Mouse (Mus musculus): ENCODE measurements around the gene Gm17387.
A peak's percentile ranks its signal among the peaks of the same experiment; 100 is the strongest.
"Not testable (repeated sequence)": the region's sequence is repeated elsewhere in the genome, so short reads cannot be mapped to it uniquely, and the experiment has no call there.

Gm17387 gene

DNA sequence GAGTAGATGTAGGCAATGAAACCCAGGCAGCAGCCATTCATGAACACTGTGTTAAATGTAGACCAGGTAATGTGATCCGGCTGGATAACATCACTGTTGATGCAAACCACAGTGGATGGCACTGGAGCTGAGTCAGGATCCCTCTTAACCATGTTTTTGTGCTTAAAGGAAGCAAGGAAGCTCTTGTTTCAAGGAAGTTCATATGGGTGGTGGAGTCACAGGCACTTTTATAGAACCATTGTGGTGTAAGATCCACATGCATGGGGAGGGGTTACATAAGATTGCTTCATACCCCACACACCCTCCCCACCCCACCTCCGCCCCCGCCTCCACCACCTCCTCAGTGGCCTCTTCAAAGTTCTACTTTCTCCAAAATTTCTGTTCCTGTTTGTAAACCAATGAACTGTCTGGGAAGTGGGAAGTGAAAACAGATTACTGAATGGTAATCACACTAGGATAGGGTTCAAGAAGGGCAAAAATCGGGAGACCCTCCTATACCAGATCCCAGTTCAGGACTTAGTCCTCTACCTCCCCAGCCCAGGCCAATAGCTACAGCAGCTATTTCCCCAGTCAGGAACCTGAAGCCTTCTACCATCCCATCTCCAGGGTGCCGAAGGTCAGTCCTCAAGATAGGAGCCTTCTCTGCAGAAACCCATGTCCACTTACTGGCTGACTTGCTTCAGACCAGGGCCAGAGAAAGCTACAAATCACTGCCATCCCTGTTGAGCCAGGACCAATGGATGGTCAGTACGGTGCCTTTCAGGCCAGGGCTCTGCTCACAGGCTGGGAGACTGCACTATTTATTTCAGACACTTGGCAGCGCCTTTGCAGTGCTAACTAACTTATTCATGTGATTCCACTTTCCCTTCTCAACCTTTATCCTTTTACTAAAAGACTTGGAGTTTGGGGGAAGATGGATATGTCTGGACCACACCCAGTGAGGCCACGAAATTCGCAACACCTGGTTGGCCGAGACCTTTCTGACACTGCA lies 11.9 kb upstream of the Gm17387 start:
- no peak for DNase-seq

DNA sequence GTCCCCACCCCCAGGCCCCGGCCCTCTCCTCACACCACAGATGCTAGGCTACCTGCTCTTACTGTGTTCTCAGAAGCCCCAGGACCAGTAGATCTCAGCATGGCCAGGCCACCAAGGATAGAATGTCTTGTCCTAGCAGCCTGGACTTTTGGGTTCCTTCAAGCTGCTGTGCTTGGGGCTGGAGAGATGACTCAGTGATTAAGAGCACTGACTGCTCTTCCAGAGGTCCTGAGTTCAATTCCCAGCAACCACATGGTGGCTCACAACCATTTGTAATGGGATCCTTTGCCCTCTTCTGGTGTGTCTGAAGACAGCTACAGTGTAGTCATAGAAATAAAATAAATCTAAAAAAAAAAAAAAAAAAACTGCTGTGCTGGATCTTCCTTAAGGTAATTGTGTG lies 11.1 kb upstream of the Gm17387 start, which contains the start of gene Ifitm6:
Ifitm6 (minus strand) TSS at position 101 of the 400 bp plus-strand sequence.
- not testable (repeated sequence) for DNase-seq

DNA sequence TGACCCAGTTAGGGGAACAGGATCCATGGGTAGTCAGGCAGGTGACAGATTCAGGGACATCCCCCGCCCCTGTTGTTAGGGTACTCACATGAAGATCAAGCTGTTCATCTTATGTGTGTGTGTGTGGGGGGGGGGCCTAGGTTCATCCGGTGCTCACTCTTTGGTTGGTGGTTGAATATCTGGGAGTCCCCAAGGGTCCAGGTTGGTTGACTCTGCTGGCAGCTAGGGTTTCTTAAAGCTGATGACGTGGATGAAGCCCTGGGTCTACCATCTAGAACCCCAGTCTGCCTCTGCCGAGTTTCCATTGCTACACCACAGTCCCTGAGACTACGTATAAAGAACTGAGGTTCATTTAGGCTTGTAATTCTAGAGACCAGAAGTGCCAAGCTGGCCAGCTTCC lies 9.9 kb upstream of the Gm17387 start:
- no peak for DNase-seq

DNA sequence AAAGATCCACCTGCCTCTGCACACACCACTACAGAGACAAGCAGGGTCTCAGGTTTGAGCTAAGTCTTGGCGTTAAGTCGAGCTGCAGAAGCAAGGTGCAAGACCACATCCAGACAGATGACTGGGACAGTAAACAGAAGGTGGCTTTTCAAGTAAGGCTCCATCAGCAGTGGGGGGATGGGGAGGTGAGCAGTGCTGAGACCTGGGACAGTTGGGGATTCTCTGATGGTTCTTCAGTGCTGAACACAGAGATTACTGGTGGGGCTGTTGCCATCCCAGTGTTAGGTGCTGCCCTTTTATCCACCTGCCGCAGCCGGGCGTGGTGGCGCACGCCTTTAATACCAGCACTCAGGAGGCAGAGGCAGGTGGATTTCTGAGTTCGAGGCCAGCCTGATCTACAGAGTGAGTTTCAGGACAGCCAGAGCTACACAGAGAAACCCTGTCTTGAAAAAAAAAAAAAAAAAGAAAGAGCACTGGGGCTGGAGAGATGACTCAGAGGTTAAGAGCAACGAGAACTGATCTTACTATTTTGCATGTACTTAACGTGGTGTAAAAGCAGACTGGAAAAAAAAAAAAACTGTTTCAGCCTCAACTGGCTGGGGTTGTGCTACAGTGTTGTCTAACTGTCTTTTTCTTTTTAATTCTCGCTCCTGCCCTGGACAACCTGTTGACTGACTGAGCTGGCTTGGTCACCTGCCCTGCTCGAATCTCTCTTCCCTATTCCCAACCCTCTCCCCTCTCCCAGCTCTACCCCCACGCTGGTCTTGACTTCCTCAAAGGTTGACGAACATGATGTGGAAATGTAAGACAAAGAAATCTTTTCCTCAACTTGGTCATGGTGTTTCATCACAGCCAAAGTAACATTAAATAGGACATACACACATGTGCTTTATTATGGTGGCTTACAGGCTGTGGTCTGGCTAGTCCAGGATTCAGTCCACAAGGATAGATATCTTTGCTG lies 7.2 kb upstream of the Gm17387 start:
- DNase-seq, result no peak

DNA sequence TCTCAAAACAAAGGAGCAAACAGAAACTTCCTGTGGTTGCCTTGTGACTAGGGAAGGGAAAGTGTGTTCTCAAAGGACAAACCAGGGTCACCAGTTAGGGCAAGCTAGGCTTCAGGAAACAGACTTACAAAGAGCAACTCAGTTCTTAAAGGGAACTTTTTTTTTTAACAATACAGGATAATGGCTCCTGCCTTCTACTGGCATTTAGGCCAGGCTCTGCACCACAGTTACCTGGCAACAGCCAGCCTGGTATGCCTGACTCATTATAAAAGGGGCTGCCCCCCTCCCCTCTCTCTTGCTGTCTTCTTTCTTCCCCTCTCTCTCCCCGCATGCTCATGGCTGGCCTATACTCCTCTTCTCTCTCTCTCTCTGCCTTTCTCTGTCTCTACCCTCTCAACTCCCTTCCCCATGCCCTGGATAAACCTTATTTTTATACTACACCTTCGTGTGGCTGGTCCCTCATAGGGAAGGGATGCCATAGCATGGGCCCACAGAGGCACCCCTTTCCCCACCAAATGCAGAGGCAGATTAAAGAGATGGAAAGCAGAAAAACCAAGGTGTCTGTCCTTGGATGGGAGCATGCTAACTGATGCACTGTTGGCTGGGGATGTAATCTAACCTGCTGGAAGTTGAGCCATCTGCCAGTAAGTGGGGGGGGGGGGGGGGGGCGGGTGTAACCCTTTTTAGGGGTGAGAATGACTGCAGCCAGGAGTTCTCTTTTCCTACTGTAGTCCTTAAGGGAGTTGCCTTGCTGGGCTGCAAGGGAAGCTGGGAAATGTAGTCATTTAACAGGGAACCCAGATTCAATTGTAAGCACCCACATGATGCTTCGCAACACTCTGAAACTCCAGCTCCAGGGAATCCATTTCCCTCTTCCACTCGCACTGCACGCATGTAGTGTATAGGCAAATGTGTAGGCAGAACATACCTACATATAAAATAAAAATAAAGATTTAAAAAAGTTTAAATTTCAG lies 3.8 kb upstream of the Gm17387 start:
- DNase-seq, result peak; percentile 17

DNA sequence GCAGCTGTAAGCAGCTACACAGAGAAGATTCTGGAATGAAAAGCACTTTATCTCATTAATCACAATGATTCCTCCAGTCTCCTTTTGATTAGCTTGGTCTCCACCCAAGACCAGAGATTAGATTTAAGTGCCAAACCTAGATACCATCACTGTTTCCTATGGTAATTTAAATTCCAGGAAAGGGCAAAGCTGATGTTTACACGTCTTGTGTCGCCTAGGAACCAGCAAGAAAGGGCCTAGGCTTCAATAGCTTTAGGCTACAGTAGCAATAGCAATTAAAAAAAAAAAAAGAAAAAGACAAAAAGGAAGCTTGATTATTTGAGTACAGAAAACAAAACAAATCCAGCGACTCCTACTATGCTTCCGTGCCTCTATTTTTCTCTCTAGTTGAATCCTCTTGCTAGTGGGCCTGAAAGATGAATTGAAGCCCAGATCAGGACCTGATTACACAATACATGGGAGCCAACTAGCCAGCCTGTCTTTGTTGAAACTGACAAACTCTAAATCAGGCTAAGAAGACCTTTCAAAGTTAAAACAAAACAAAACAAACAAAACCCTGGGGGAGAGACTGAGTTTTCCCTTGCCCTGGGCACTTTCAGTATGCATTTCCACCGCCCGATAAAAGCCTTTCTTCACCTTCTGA lies 2.7 kb upstream of the Gm17387 start:
- no peak for DNase-seq

DNA sequence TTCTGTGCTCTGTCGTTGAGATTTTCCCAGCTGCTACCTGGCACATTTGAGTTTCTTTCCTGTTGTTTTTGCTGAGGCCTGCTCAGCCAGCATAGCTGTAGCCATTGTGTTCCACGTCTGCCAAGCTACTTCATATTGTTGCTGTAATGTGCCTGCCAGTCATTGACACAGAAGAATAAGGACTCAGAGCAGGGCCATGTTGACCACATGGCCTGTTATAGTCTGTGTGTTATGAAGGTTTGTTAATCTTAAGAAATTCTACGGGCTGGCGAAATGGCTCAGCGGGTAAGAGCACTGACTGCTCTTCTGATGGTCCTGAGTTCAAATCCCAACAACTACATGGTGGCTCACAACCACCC lies 2.2 kb upstream of the Gm17387 start:
- no peak for DNase-seq

DNA sequence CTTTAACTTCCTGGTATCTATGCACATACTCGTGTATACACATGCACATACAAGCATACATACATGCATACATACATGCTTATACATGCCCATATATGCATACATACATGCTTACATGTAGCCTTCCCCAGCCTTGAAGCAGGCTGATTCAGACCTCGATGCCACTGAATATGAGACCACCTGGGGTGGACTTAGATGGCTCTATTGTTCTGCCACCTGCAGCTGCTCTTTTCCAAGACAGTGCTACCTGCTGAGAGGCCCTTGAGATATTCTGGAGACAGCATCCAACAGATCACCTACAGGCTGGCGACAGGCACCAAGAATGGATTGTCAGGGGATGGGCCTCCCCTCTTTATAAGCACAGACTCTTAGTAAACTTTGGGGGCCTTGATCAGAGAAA lies 1.5 kb downstream of the Gm17387 start:
- DNase-seq, result no peak

DNA sequence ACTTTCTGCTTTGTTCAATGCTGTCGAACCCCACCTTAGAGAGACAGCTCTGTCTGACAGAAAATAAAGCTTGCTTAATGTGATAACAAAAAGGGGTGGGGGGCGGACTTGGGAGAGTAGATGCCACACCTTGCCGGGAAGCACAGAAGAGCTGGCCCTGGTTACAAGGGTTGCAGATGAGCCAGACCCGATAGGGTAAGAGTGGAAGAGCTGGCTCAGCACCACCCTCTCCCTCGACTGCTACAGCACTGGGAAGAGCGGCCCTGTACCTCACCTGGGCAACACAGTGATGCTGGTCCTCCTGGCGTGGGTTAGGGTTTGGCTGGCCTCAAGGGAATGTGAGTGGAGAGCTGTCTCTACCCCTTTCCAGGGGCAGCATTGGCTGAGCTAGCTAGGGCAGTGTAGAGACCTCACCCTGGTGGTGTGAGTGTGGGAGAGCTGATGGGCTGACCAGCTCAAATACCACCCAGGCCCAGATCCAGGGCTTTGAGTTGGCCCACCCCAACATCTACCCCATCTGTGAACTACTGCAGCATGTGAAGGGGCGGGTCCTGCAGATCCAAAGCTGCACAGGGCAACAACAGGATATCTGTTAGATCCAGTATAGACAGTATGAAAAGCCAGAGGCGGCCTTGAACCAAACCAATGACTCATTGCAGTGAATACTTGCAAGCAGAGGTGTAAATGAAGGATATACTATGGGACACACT lies 3.7 kb downstream of the Gm17387 start:
- DNase-seq, result no peak

DNA sequence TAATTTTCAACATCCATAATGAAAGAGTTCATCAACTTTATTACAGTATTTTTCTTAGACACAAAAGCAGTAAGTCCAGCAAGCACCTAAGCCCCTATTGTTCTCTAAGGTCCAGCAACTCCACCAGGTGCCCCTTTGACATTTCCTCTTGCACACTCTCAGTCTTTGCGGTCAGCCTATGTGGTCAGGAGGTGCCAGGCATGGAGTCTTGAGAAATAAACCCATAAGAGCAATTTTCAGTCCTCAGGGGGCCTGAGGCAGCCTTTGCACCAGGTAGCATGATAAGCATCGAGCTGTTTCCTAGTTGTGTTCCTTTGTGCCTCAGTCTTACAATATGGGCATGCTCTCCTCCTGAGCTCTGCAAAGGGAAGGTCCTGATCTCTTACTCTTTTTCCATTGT lies 7.7 kb downstream of the Gm17387 start:
- not testable (repeated sequence) for DNase-seq

DNA sequence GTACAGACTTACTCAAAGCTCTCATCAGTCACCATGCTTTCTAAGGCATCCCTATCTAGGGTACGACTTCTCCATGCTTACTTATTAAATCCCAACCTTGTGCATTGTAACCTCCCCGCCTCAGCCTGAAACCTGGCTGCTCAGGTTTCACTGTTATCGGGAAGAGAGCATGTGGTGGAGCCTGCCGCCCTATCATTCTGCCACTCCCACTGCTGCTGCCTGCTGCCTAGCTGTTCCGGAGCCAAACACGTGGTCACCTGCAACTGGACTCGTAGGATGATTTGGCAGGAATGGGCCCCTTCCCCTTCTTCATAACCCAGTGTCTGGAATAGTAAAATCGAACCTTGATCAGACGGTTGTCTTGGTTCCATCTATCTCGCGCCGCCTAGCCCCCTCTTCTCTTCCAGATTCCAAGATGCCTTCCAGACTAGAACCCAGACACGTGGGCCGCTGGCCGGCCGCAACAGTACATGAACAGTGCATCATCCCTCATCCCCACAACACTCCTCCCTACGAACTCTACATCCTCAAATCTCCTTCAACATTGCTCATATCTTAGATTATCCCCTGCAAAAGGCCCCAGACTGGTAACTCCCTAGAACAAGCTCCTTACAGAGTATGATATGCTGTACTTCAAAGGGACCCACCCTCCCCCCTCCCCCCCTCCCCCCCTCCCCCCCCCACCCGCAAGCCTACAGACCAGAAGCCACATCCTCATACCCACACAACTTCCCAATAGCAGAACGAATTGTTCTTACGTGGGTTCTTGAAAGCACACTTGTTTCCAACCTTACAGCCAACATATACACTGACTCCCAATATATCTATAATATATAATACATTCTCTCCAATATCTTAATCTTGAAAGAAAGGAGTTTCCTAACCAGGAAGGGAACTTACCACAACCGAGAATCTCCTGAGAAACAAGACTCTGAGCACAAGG lies 9.4 kb downstream of the Gm17387 start:
- DNase-seq, result no peak

DNA sequence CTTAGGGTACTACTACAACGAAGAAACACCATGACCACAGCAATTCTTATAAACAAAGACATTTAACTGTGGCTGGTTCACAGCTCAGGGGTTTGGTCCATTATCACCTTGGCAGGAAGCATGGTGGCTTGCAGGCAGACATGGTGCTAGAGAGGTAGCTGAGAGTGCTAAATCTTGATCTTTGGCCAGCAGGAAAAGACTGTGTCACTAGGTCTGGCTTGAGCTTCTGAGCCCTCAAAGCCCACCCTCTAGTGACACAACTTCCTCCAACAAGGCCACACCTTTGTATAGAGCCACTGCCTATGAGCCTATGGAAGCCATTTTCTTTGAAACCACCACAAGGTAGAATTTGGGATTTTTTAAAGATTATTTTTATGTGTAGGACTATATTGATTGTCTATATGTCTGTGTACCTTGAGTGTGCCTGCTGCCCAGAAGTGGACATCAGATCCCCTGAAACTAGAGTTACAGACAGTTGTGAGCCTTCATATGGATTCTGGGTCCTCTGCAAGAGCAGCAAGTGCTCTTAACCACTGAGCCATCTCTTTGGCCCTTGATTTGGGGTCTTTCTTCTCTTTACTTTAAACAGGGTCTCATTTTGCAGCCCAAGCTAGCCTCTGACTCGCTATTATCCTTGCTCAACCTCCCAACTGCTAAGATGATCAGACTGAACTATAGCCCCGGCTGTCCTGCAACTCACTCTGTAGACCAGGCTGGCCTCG lies 10.6 kb downstream of the Gm17387 start:
- no peak for DNase-seq

DNA sequence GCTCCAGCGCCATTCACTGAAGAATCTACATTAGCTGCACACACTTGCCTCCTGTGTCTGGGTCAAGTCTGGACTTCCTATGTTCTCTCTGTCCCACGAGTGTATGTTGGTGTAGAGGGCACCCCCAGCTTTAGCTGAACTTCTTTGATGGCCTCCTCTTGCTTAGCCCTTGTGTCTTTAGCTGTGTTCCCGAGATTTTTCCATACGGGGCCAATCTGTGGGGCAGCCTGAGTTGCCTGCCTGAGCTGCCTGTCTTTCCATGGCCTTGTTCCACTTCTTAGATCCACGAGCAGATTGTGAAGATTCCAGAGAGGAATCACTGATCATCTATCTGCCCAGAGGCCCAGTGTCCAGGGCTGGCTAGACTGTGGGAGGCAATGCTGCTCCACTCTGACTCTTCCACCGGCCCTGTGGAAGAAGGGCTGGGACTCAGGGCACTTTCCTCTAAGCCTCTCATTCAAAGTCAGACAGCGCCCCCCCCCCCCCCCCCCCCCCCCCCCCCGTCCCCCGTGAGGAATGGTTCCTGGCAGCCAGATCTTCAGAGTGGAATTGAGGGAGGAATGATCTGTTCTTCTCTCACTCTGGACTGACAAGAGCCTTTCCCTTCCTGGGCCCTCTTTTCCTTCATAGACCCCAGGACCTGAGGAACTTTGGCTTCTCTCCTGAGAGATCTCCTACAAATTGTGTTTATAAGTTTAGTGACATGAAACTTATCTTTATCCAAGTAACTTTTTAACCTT lies 12.1 kb downstream of the Gm17387 start:
- no peak for DNase-seq

DNA sequence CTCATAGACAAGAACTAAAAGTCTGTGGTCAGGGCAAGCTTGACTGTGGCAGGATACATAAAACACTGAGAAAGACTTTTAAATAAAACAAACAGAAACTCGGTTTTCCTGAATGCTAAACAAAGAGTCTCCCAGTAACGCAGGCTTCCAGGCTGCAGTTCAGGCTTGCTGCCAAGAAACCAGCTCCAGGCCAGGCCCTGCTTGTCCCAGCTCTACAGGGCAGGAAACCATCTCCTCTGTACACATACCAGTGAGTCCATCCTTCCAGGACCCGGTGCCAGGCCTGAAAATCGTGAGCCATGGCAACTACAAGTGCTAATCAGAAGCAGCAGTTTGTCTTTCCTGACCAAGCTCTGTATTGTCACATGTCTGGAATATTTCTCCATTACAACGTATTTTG lies 12.7 kb downstream of the Gm17387 start:
- DNase-seq, result peak; percentile 73

DNA sequence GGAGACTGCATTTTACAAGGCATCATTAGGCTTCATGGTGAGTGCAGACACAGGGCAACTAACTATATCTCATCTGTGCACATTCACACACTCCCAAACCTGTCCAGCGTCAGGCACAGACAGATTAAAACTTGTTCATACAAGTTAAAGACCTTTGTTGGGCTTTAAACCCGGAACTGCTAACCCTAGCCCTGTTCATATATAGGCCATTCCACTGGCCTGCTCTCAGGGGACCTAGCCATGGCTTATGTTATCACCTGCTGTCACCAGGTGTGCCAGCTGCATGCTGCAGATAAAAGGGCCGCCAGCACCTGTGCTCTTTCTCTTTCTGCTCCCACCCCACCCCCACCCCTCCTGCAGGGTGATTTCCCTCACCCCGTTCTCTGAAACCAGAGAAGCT lies 13.6 kb downstream of the Gm17387 start:
- DNase-seq, result no peak

DNA sequence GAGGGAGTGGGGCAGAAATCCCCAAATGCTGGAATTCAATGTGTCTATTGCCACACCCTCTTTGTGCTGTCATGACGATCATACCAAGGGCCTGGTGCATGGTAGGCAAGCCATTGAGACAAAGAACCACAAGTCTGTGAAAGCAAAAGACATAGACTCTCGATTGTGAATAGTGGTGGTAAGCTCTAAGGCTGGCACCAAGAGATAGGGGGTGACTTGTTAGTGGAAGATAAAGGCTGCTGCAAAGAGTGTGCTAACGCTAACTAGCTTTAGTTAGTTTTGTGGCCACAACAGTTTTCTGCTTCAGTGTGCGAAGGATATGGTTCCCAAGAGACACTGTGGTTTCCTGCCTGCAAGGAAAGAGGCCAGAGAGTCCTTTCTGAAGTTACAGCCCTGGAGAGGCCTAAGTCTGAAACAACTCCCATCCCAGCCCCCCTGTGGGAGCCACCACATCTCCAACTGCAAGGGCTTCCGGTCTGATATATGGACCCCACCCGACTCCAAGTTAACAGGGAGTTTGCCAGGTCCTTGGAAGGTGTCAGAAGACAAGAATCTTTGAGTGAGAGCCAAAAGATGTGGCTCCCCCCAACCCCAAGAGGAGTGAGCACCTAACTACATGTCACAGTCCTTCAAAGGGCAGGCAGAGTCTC lies 18.1 kb downstream of the Gm17387 start:
- DNase-seq, result peak; percentile 43

DNA sequence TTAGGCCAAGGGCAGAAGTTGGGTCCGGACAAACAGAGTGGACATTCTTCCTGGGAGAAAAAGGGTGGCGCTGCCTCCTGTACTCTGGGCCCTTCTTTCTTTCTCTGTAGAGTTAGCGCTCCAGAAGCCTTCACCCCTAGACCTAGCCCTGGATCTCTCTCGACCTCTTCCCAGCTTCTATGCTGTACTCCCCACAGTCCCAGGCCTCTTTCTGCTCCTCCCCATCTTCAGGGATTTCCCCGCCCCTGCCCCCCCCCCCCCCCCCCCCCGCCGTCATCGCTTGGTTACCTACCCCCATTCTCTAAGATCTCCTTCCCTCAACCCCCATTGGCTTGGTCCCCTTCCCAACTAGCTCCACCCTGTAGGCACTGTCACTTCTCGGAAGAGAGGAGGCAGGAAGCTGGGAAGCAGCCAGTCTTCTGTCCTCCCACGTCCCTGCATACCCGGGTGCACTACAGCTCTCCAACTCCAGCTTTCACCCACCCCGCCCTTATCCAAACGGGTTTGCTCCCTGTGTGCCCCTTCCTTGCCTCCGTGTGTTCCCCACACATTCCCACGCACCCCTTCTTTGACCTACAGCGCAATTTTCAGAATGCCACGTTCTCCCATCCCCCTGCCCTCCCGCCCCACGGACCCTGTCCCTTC lies 18.8 kb downstream of the Gm17387 start:
- DNase-seq, result peak; percentile 77
